Mouse (Mus musculus) lung, embryonic 14.5 days (tissue): ENCODE measurements around the gene Tedc1. TPM values are rescaled to one million over a fixed set of nuclear protein-coding genes. Genes with fewer than 3 reads are reported as not detected.

Experiments
- ATAC-seq: fragments of 200-750 bp; cut with Nextera tagmentation; 2 replicates; pipeline ENCODE4 v1.8.0; 2017; ENCODE audit warnings: mild to moderate bottlenecking, moderate TSS enrichment, moderate library complexity; ENCODE audit not compliant: insufficient read depth
- DNase-seq: peaks from one replicate; pipeline ENCODE4 v3.0.0-alpha.2; 2015
- H3K27ac ChIP-seq: fragments of 300-500 bp; sonication (generic); 2 replicates; pipeline ENCODE4 v1.5.1; 2014; ENCODE audit warnings: low read depth, mild to moderate bottlenecking, moderate library complexity
- H3K27me3 ChIP-seq: fragments of 300-500 bp; sonication (generic); 2 replicates; pipeline ENCODE4 v1.6.1; 2014; ENCODE audit warnings: low read length, control low read depth; ENCODE audit not compliant: insufficient read depth
- H3K36me3 ChIP-seq: fragments of 300-500 bp; sonication (generic); 2 replicates; pipeline ENCODE4 v1.6.1; 2014; ENCODE audit warnings: control low read depth; ENCODE audit not compliant: insufficient read depth
- H3K4me1 ChIP-seq: fragments of 300-500 bp; sonication (generic); 2 replicates; pipeline ENCODE4 v1.6.1; 2014; ENCODE audit warnings: antibody characterized with exemption, control low read depth; ENCODE audit not compliant: insufficient read depth
- H3K4me2 ChIP-seq: fragments of 300-500 bp; sonication (generic); 2 replicates; pipeline ENCODE4 v1.6.1; 2014; ENCODE audit warnings: mild to moderate bottlenecking
- H3K4me3 ChIP-seq: fragments of 300-500 bp; sonication (generic); 2 replicates; pipeline ENCODE4 v1.5.1; 2014; ENCODE audit warnings: low read depth, low read length
- H3K9ac ChIP-seq: fragments of 300-500 bp; sonication (generic); 2 replicates; pipeline ENCODE4 v1.6.1; 2014
- H3K9me3 ChIP-seq: fragments of 300-500 bp; sonication (generic); 2 replicates; pipeline ENCODE4 v1.6.1; 2016; ENCODE audit warnings: low read depth, low read length, control low read depth
- CTCF ChIP-seq: IDR thresholded peaks from 2 replicates; pipeline ENCODE4 v1.5.1; 2016; ENCODE audit warnings: antibody characterized with exemption, low read depth
- WGBS: fragments of 180-500 bp; shearing (Covaris S2); extraction: QIAGEN DNeasy Blood & Tissue Kit; methylation state at CpG from one replicate; pipeline ENCODE4 v1.1.7; 2014; 5-methylcytosine and 5-hydroxymethylcytosine counted together
- polyA plus RNA-seq: library from polyadenylated mRNA; unstranded; fragments of >200 nt; fragmentation: Nextera tagmentation; extraction: Ambion mirVana; gene quantifications from 2 replicates; pipeline ENCODE4 v1.2.1, GENCODE M21; 2014

Tedc1 gene
- polyA plus RNA-seq, 1 experiment from 2014 or later = 35.1 TPM

GRCm38 (mm10) chr12:113176960-113177725 is 20.9 kb downstream of the Tedc1 start:
- Histone ChIP-seq H3K4me1 (no peaks in the 10 kb centered on the region), H3K4me3 (no peak overlapping the region), H3K27ac (no peak overlapping the region), H3K36me3 (no peaks in the 10 kb centered on the region), H3K9me3 (no peaks in the 10 kb centered on the region), H3K4me2 (no peak overlapping the region), H3K9ac (no peak overlapping the region), H3K27me3 (no peaks in the 10 kb centered on the region)
- WGBS = 80% methylated on average over 18 of the region's 18 CpGs
- no peak for TF ChIP-seq CTCF
- ATAC-seq (no peak), DNase-seq (no peak)

- no peaks in the 10 kb centered on the region for H3K36me3 ChIP-seq
- DNase-seq (no peak), ATAC-seq (no peak)
- no peak for TF ChIP-seq CTCF
- H3K4me3 ChIP-seq = no peak overlapping the region
- WGBS = 39% methylated on average over 4 of the region's 4 CpGs
- peaks cover 7% of the 10 kb centered on the region for H3K27me3 ChIP-seq
- no peaks in the 10 kb centered on the region; the same call in 1 of the 2 replicates for H3K4me1 ChIP-seq
- H3K27ac ChIP-seq = no peak overlapping the region
- H3K9ac ChIP-seq = no peak overlapping the region
- H3K9me3 ChIP-seq = no peaks in the 10 kb centered on the region
- no peak overlapping the region for H3K4me2 ChIP-seq
Observed at GRCm38 (mm10) chr12:113181020-113181419, 24.8 kb downstream of the Tedc1 start.

- Histone ChIP-seq H3K4me1 (peaks cover 7% of the 10 kb centered on the region; the same call in 1 of the 2 replicates), H3K36me3 (no peaks in the 10 kb centered on the region), H3K27me3 (peaks cover 25% of the 10 kb centered on the region), H3K4me3 (no peak overlapping the region; the same call in 1 of the 2 replicates), H3K9ac (no peak overlapping the region), H3K9me3 (no peaks in the 10 kb centered on the region), H3K4me2 (no peak overlapping the region; the same call in 1 of the 2 replicates), H3K27ac (no peak overlapping the region)
- no peak for DNase-seq
- WGBS = 61% methylated on average over 5 of the region's 5 CpGs
- ATAC-seq = no peak
- TF ChIP-seq CTCF = no peak
Observed at GRCm38 (mm10) chr12:113184945-113185344, 28.7 kb downstream of the Tedc1 start.

- Histone ChIP-seq H3K9ac (peak within 1 kb of the TSS; percentile 57), H3K4me2 (peak within 1 kb of the TSS; percentile 92), H3K4me3 (peak within 1 kb of the TSS; percentile 57), H3K36me3 (no peaks in the 10 kb centered on the region), H3K27ac (no peak within 1 kb of the TSS), H3K4me1 (peaks cover 7% of the 10 kb centered on the region; the same call in 1 of the 2 replicates), H3K27me3 (peaks cover 25% of the 10 kb centered on the region), H3K9me3 (no peaks in the 10 kb centered on the region)
- DNase-seq (peak; percentile 61), ATAC-seq (peak; percentile 51; the same call in 1 of the 2 replicates)
- 2% methylated on average over 63 of the region's 63 CpGs for WGBS
- no peak for TF ChIP-seq CTCF
Observed at GRCm38 (mm10) chr12:113185442-113186291, 29.4 kb downstream of the Tedc1 start, which contains the start of gene Tmem121. Tmem121 (plus strand) TSS chr12:113185930.

- no peak for TF ChIP-seq CTCF
- Histone ChIP-seq H3K4me1 (peaks cover 7% of the 10 kb centered on the region; the same call in 1 of the 2 replicates), H3K4me2 (peak overlapping the region; percentile 92), H3K36me3 (no peaks in the 10 kb centered on the region), H3K9ac (peak overlapping the region; percentile 57), H3K9me3 (no peaks in the 10 kb centered on the region), H3K27me3 (peaks cover 25% of the 10 kb centered on the region), H3K27ac (no peak overlapping the region), H3K4me3 (peak overlapping the region; percentile 57)
- WGBS = 41% methylated on average over 12 of the region's 12 CpGs
- DNase-seq = no peak
- ATAC-seq = no peak
Observed at GRCm38 (mm10) chr12:113186326-113187010, 30.2 kb downstream of the Tedc1 start.

- Histone ChIP-seq H3K36me3 (no peaks in the 10 kb centered on the region), H3K4me1 (peaks cover 7% of the 10 kb centered on the region; the same call in 1 of the 2 replicates), H3K4me3 (peak overlapping the region; percentile 36), H3K4me2 (peak overlapping the region; percentile 92), H3K9me3 (no peaks in the 10 kb centered on the region), H3K27me3 (peaks cover 25% of the 10 kb centered on the region), H3K9ac (no peak overlapping the region; the same call in 1 of the 2 replicates), H3K27ac (no peak overlapping the region)
- no peak for TF ChIP-seq CTCF
- no peak for ATAC-seq
- no peak for DNase-seq
- 48% methylated on average over 4 of the region's 4 CpGs for WGBS
Observed at GRCm38 (mm10) chr12:113187011-113187375, 30.8 kb downstream of the Tedc1 start.
